Mouse (Mus musculus) layer of hippocampus, adult 8-10 months (tissue): ENCODE data around the gene Rad54l2. TPM values are rescaled to one million over a fixed set of nuclear protein-coding genes. Genes with fewer than 3 reads are reported as not detected.

Experiments
- DNase-seq, 2 experiments: peaks; one replicate each; pipeline ENCODE4 v3.0.0; 2022; ENCODE audit warnings: low spot score in 2 of 2
- total RNA-seq, 4 experiments: library from RNA; stranded (reverse); gene quantifications; 2 replicates each; pipeline ENCODE4 v1.2.4; 2022

Rad54l2 gene
- total RNA-seq, 4 experiments from 2014 or later, result 17.3 to 21.1 (median 18.5) TPM

DNA sequence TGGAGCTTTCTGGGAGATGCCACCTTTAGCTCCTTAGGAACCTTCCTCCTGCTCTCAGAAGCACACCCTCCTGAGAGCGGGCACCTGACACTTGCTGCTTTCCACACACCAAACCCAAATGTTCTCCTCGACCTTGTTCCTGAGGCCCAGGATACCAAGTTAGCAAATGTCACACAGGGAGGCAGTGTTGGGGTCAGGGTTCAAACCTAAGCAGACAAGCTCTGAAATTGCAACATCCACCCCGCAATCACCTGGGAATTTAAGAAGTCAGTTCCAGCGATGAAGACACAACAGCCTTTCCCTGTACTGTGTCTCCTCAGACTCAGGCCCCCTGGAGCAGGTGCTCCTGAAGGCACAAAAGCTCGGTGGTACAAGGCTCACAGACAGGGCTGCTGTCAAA lies 111.3 kb downstream of the Rad54l2 start:
- no peak for DNase-seq

DNA sequence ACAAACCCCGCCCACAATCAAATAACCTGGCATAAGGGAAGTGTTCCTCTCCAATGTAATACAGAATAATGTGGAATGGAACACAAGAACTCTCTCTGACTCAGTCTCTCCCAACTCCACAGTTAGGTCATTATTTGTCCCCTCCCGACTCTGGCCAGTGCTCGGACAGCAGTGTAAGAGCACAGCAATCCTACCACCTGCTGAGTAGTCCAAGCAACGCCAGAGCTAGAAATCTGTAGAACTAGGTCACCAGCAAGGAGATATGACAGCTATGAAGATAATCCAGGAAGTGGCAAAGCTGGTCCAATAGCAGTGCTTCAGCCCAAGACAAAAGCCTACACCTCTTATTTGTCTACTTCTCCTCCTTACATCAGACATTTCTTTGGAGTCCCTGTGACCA lies 112.4 kb downstream of the Rad54l2 start:
- DNase-seq, result no peak

GRCm38 (mm10) chr9:106675965-106676364 lies 113.0 kb downstream of the Rad54l2 start:
- no peak for DNase-seq

- DNase-seq, result peak; percentile 70 to 88
Observed at GRCm38 (mm10) chr9:106675480-106675879, 113.5 kb downstream of the Rad54l2 start.

- DNase-seq, result no peak
Observed at GRCm38 (mm10) chr9:106673860-106674259, 115.1 kb downstream of the Rad54l2 start.

GRCm38 (mm10) chr9:106664856-106665255 lies 124.1 kb downstream of the Rad54l2 start:
- no peak for DNase-seq

- peak; percentile 74 to 79 for DNase-seq
Observed at GRCm38 (mm10) chr9:106664433-106664832, 124.6 kb downstream of the Rad54l2 start.

DNA sequence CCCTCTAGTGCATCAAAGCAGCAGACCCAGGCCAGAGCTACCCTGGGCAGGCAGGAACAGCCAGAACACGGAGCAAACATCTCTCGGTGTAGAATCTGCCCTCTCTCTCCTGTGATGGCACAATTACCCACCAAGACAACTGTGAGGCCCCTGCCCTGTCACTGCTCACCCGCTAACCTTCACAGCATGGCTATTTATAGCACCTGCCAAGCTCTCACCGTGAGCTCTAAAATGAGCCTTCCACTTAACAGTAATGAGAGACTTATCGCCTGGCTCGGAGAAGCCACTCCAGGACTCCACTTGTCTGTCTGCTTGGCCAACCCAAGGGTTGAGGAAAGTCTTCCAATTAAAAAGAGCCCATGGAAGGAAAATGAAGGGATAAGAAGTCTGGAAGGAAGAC lies 125.8 kb downstream of the Rad54l2 start:
- no peak for DNase-seq

DNA sequence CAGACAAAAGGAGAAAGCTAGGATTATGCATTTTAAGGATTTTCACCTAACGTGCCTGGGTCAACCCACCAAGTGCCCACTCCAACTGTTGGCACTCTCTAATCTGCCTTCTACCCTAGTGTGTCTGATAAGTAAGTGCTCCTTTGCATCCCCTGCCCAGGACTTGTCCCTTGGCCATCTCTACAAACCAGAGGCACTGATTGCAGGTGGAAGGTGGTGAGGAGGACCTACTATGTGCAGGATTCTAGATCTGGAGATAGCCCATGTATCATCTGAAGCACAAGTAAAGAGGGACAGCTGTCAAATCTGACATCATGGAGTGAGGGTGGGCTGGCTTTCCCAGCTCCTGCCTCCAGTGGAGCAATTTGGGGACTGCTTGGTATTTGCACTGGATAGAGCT lies 129.1 kb downstream of the Rad54l2 start:
- no peak for DNase-seq

GRCm38 (mm10) chr9:106659441-106659840 lies 129.6 kb downstream of the Rad54l2 start:
- DNase-seq, result no peak

DNA sequence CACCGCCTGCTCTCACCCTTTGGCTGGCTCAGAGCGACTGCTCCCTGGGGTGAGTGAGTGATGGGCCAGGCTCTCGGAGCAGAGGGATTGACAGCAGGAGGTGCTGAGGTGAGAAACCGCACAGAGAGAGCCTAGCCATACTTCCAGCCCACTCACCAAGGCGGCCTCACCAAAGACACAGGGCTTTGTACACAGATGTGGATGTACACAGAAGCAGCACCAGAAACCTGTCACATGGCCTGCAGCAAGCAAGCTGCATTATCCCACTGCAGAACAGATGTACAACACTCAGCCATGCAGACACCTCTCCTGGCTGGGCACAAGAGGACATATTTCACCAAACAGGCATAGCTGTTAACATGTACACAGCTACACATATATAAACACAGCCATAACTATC lies 131.4 kb downstream of the Rad54l2 start:
- no peak for DNase-seq

DNA sequence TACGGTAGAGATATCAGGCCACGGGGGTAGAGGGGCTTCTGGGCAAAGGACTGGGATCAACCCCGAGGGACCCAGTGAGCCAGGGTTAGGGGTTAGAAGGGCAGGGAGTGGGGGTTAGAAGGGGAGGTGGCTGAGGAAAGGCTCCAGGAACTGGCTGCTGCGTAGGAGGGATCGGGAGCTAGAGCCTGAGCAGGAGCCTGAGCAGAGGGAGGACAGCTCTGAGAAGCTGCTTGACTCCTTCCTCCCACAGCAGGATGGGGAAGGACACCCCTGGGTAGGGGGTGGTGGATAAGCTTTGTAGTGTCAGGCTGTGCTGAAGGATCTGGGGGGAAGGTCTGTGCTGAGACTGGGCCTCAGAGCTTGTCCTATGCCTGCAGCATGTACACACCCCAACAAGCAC lies 132.2 kb downstream of the Rad54l2 start:
- DNase-seq, result no peak

- no peak for DNase-seq
Observed at GRCm38 (mm10) chr9:106655884-106656720, 132.9 kb downstream of the Rad54l2 start, which contains the start of gene Grm2. Grm2 (minus strand) TSS chr9:106656082.

- DNase-seq, result peak in 1 of 2 experiments; percentile 11
Observed at GRCm38 (mm10) chr9:106652720-106653119, 136.3 kb downstream of the Rad54l2 start.

DNA sequence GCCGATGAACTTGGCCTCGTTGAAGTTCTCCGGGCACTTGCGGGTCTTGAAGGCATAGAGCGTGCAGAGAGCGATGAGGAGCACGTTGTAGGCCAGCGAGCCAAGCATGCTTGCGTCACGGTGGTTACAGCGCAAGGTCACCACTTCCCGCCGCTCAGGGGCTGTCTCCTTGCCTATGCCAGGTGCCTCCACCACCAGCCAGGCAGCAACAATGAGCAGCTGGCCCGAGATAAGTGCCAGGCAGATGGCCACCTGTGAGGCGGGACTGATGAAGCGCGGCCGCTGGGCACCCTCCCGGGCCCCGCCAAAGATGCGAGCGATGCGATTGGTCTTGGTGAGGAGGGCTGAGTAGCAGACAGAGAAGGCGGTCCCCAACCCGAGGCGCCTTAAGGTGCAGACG lies 141.8 kb downstream of the Rad54l2 start:
- DNase-seq, result no peak

GRCm38 (mm10) chr9:106645684-106646271 lies 143.2 kb downstream of the Rad54l2 start:
- DNase-seq, result no peak

GRCm38 (mm10) chr9:106643787-106644186 lies 145.2 kb downstream of the Rad54l2 start:
- no peak for DNase-seq

GRCm38 (mm10) chr9:106643128-106643527 lies 145.9 kb downstream of the Rad54l2 start:
- DNase-seq, result peak; percentile 61 to 84

DNA sequence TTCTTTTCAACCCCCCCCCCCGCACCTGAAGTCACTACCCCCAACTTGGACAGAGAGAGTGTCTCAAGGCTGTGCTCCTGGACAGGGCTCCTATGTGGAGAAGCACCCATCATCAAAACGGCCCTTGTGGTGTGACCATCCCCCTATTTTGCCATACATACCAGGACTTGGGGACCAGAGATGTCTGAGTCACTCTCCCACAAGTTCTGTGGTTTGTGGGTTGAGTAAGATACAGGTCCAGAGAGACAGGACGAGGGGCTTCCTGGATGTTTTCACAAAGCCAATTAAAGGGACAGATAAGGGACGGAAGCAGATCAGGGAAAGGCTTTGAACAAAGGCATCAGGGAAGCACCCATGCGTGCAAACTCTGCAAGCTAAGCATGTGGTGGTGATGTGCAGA lies 147.6 kb downstream of the Rad54l2 start:
- no peak for DNase-seq

GRCm38 (mm10) chr9:106638154-106638553 lies 150.8 kb downstream of the Rad54l2 start:
- DNase-seq, result no peak
